Mouse (Mus musculus) CD8-positive naive resting alpha-beta T cell, adult 2 months (primary cell): ENCODE data around the gene Snap91.

Experiments
- DNase-seq, 2 experiments: peaks; one replicate each; pipeline ENCODE4 v3.0.0; 2022; ENCODE audit warnings: low read depth in 2 of 2, low spot score in 2 of 2

Gene Snap91

DNA sequence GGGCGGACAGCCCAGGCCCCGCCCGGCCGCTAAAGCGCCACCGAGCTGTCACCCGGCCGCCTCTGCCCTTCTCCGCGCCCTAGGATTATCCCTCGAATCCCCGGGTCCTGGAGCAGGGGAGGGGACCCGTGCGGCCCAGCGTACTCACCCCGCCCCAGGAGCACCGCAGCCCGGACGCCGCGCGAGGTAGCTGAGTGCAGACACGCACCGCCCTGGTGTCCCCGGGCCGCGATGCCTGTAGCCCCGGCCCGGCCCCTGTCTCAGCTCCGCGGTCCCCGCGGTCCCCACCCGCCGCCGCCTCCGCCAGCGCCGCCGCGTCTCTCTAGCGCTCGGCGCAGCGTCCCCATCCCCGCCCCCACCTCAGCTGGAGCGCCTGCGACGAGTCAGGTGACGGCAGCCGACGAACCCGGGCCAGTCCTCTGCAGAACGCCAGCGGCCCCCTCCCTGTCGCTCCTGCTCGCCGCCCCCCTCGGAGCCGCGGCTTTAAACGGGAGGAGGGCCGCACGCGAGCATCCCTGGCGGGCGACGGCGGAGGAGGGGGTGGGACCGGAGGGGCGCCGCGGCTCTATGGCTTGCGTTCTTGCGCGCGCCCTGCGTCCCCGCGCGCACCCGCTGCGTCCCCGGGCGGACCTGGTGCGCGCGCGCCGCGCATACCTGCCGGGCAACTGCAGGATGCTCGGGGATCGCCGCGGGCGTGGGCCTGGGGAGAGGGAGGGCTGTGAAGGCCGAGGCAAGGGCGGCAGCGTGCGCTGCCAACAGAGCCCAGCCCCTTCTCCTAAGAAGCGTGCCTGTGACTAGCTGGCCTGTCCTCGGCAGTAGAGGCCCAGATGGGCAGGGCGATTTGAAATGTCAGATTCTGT, at the start of gene Snap91:
TSS of gene Snap91 (minus strand) at position 542 of the 860 bp plus-strand sequence.
- DNase-seq, result no peak

DNA sequence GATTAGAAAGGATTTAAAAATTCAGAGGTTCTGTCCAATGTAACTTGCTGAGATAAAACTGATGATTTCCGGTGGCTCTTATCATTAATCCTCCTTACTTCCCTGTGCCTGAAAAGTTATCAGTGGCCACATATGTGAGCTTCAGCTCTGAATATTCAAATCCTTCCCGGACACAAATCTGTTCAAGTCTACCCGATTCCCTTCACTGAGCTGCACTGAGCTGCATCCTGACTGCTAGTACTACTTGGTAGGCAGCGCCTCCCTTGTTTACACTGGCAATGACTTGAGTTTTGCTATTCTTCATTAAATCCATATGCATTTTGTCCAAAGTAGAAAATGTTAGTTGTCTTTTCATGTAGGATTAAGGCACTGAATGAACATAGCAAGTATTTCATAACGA, 46.1 kb upstream of the Snap91 start:
- no peak for DNase-seq

DNA sequence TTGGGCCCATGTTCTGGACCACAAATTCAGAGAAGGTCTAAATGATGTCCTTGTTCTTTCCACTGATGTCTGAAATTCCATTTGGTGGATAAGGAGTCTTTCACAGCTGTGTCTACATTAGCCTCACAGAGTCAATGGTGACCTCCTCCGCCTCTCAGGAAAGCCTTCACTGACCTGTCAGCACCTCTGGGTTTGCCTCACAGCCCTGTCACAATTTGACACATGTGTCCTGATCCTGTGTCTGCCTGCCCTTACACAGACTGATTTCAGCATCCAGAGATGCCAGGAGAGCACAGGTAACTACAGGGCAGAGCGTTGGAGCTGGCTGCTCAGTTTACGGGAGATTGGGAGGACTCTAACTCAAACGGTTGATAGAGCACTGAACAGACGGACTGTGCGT, 45.2 kb upstream of the Snap91 start:
- DNase-seq, result no peak

DNA sequence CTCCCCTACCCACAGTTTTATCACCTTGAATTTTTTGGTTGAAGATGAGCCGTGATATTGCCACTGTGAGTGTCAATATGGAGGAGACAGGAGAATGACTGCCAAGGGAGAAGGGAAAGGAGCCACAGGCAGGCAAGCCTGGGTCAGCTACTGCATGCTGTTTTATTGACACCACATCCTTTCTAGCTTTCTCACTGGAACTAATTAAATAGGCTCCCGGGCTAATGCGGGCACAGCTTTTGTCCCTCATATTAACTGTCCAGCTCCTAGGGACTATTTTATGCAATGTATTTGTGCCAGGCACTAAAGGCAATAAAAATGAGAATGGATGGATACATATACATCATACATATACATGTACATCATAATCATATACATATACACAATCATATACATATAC, 42.0 kb upstream of the Snap91 start:
- DNase-seq, result no peak

DNA sequence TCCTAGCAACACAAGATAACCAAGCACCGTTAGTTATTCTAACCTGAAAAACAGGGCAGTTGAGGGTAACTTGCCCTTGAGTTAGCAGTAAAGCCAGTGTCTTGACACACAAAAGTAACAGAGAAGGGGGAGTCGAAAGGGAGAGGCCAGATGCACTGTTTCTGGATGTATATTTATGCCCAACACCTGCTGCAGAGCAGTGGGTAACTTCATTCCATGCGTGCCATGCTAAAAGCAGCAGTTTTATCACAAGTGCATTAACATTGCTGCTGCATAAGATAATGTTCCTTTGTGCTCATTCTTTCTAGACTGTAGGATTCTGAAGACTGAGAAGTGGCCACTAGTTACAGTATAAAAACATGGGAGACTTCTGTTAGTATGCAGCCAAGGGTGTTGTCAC, 36.1 kb upstream of the Snap91 start:
- DNase-seq, result no peak

DNA sequence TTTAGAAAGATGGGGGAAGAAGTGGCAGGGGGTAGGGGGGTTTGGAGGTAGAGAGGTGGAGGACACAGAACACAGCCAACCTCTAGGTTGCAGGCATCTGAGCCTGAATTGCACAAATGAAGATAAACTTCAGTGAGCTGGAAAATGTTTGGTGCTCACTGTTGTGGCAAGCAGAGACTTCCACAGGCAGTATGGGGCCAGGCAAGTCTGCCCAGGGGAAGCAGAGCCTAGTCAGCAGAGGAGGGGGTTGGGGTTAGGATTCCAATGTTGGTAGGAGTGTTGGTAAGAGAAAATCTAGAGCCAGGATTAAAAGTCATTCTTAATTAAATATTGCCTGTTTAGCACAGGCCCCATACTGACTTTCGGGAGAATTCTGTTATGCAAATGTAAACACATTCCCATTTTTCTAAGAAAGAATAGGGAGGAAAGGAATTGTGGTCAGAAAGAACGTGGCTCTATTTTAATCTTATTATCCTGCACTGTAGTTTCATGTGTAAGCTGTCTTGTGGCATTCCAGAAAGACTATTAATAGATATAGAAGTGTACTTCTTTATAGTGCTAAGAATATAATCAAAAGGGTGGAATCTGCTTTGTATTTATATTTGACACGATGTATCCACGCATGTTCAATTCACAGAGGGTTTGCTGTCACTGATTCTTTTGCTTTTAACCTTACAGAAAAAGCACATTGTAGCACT, 19.2 kb upstream of the Snap91 start:
- no peak for DNase-seq

DNA sequence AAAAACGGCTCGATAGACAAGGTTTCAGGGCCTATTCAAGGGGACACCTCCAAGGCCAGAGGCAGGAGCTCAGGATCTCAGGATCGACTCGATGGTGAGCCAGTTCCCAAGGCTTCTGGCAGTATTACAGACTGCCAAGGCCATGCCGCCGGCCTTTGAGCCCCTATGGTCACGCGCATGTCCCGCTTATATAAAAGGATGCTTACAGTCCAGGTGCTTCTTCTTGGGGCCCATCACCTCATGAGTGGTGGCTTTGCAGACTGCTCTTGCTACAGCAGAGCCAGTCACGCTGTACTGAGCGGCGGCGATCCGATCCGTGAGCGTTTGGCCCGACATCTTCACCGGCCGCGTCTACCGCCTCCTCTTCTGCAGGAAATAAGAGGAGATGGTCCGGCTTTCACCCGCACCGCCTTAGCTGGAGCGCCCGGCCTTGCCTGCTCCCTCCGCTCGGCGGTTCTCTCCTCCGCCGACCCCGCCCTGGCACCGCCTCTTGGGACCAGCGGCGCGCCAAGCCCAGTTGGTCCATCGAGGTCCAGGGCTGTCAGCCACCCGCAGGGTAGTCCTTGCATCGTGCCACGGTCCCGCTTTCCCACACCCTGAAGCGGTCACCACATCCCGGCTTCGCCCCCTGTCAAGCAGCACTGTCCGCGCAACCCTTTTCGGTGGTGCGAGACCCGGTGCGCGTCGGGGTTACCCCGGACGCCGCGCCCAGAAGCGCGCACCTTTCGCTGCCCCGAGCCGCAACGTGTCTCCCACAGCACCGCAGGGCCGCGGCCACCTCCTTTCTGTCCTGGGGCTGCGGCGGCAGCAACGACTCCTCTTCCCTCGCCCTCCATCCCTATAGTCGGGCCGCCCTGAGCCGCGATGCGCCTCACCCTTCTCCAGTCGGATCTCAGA, 990 bp downstream of the Snap91 start:
- DNase-seq, result no peak

DNA sequence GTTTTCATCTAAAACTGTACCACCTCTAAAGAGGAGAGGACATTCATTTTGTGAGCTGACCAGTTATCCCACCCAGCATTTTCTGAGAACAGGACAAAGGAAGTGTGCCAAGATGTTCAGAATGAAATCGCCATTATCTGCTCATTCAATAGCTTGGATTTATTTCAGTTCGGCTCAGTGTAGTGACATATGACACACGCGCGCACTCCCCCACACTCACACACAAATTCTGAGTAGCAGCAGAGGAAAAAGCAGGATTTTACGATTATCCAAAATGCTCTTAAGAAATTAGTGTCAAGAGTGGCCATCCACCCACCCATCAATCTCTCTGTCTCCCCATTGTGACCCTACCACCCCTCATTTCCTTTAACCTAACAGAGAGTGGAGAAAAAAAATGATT, 1.7 kb downstream of the Snap91 start:
- no peak for DNase-seq

DNA sequence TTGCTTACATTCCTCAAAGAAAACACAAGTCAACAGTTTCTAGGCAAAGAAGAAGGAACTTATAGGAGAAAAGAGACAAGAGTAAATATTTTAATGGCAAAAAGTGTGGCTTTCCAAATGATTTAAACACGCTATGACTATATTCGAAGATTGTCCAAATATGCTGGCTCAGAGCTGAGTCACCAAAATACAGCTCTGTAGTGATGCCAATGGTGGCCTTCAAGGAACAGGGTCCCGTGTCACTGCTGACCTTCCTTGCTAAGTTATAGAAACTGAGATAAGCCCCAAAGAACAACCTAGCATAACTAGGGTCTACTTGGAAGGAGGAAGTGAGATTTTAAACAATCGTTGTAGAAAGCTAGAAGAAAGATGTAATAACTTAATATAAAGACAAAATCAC, 6.8 kb downstream of the Snap91 start:
- DNase-seq, result no peak

DNA sequence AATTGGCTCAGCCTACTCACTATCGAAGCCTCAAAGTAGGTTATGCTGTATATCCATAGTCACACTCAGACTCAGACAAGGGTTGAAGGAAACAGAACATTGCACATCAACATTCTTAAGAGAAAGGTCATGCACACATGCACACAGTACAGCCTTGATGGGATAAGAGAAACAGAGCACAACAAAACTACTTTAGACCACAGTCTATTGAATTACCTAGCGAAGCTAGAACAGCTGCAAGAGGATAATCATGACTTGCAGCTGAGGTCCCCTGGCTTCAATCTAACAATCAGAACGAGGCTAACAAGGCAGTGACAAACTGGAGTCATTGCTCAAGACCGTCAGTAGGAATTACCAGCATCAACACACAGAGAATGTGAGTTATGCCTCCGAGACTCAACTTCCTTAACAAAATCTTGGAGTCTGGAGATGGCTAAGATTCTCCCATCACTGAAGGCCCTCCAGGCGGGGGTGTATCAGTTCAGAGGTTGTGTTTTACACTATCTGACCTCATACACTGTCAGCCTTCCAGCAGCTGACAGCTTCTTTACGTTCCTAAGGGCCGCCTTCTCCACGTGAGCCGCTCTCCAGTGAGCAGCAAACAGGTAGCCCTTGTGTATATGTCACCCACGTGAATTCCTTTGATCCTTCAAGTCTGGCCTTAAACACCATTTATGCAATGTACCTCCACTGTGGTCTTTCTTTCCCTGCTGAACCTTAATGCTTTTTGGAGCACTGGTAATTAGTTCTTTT, 10.7 kb downstream of the Snap91 start:
- no peak for DNase-seq

DNA sequence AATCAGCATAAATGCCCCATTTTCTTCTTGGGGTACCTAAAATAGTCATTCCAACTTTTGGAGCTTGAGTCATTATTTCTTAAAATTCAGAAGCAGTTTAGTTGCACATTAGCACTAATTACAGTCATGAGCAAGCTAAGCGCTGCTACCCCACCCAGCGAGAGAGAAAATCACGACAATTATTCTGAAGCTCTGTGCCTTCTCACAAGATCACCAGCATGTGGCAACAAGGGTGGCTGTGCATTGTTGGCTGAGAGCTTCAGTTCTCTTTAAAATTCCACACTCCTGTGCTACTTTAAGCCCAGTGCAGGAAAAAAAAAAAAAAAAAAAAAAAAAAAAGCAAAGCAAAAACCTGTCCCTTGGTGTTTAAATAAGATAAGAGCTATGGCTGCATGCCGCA, 22.4 kb downstream of the Snap91 start:
- DNase-seq, result no peak

DNA sequence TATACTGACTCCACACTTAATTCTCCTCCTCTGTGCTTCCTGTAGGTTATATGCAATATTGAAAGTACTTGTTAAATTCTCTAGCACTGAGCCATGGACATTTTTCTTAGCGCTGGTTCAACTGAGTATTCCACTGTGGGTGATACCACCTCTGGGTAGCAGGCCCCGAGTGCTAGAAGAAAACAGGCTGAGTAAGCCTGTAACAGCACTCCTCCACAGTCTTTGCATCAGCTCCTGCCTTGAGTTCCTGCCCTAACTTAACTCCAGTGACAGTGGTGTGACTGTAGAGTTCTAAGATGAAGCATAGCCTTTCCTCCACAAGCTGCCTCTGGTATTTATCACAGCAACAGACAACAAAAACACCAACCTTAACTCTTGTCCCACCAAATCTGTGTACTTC, 22.8 kb downstream of the Snap91 start:
- DNase-seq, result no peak

DNA sequence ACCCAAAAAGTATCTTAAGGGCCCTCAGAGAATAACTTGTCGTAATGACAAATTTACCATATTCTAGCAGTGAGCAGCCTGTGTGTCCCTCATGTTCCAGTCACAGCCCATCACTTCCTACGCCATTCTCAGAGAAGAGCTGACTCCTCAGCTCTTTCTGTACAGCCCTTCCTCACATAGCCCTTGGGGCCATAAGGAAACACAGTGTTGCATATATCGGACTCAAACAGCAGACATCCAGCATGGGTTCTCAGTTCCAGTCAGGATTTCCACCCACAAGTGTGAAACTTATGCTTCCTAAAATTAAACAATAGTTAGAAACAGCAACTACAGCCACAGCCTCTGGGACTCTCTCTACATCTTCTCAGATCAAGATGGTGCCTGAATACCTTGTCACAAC, 27.6 kb downstream of the Snap91 start:
- DNase-seq, result no peak

DNA sequence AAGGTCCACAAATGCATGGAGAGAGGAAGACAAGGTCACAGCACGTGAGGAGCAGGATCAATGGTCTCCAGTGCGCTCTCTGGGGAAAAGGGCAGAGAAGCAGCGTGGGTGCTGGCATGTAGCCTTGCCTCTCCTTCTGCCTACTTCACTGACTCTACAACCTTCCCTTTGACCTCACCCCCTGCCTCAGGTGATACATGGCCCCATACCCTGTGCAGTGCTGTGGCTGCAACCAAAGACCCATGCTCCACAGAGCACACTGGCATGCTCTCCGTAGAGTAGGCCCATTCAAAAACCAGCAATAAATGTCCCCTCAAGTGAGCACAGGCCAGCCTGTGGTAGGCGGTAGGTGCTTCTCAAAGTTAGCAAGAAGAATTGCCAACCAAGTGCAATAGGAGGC, 28.8 kb downstream of the Snap91 start:
- DNase-seq, result no peak

DNA sequence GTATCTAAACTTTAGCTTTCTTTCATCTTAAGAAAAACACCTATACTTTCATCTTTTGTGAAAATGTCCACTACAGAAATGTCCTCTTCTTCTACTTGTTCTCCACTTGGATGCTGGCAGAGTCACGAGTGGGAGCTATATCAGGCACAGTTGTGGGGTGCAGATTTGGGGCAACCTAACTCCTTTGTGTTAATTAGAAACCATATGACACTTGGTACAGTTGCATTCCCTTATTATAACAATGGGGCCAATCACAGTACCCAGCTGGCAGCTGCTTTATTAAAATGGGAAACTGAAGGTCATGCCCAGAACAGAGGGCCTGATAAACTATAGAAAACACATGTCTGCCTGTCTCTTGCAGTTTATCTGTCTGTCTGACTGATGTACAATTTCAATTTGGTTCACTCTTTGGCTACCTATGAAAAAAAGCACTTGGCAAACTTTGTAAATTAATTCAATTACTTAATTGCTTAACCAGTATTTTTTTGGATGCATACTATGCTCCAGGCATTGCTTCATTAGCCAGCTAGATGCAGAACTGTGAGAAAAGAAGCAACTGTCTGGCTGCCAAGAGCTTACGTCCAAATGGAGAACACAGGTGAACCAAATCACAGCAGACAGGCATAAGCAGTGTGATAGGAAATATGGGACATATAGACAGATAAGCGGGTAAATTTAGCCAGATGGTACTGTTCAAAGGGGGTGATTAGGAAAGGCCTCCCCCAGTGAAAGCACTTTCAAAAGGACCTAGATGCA, 29.8 kb downstream of the Snap91 start:
- no peak for DNase-seq

DNA sequence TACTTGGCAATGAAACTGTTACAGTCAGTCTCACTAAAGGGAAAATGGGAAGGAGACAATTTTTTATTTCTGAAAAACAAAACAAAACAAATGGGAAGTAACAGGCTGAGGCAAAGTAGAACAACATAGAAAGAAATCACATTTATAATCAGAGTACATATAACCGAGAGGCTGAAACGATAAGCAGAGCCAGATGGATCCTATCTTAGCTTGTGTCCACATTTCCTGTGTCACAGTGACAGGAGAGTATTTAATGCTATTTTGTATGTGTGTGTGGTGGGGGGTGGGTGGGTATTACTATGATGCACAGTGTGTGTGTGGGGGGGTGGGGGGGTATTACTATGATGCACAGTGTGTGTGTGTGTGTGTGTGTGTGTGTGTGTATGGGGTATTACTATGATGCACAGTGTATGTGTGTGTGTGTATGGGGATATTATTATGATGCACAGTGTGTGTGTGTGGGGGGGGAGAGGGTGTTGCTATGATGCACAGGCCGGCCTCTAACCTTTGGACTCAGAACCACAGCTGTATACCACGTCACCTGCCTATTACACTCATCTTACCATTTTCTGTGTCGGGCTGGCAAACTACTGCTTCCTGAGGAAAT, 36.6 kb downstream of the Snap91 start:
- DNase-seq, result no peak

DNA sequence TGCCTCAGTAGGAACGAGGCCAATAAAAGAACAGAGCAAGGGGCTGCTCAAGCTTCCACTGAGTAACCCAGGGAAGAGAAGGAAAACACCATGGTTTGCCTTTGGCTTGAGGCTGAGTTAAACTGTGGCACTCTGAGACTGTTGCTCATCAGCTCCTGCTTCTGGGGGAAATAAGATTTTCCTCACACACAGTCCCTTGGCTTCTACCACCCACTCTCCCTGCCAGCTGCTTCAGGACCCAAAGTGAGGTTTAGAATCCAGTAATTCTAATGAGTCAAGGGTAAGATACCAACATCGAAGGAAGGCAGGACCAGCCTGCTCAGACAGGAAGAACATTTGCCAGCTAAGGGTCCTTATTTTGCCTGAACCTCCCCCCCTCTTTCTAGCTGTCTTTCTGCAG, 50.7 kb downstream of the Snap91 start:
- no peak for DNase-seq

DNA sequence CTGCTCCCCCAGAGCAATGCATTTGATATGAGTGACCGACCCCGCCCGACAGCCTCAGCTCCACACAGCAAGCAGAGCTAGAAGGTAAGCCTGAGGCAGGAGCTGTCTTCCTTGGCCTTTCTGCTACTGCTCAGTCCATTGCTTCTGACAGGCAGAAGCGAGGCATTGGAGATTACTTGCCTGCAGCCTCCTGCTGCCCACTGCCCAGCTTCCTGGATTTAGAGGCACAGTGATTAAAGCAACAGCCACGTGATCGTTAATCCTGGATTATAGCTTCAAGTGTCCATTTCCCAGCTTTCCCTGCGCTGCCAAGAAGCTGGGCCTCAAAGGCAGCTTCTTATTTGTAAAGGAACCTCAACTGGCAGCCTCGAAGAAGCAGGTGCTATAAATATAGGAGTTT, 51.4 kb downstream of the Snap91 start:
- no peak for DNase-seq

DNA sequence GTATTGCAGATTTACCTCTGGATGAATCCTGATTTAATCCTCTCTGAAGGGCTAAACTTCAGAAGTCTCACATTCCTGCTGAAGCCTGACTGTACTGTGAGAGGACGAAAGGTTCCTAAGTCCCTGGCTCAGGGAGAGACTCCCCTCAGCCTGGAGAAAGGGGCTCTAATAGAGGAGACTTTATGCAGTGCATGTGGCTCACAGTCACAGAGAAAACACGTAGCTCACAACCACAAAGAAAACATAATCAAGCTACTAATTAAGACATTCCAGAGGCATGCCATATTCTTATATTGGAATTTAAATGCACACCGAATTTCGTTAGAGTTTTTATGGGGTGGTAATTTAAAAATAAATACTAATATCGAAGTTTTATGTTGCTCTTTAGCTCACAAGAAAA, 61.1 kb downstream of the Snap91 start:
- no peak for DNase-seq

DNA sequence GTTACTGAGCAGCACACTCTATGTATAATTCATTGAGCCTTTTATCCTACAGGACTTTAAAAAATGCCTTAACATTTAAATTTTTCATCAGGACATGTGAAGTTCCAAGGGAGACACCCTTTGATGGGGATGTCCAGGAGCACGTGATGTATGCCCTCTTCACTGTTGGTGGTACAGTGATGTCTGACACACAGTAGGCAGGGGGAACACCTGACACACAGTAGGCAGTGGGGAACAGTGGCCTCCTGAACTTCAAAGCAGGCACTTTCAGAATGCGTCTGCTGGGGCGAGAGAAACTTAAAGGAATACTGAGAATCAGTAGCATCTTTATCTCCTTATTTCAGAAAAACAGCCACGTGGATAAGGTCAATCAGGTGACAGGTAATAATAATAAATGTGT, 62.8 kb downstream of the Snap91 start:
- DNase-seq, result no peak
